Mouse (Mus musculus) stomach, embryonic 16.5 days (tissue): ENCODE data around the gene Prpf3. TPM values are rescaled to one million over a fixed set of nuclear protein-coding genes. Genes with fewer than 3 reads are reported as not detected.
"Not testable (repeated sequence)": the region's sequence is repeated elsewhere in the genome, so short reads cannot be mapped to it uniquely, and the experiment has no call there.

ENCODE experiments used
- ATAC-seq: fragments of 200-750 bp; cut with Nextera tagmentation; 2 replicates; pipeline ENCODE4 v1.8.0; 2017; ENCODE audit warnings: moderate number of reproducible peaks, moderate TSS enrichment; ENCODE audit not compliant: insufficient read depth, low FRiP score
- H3K27ac ChIP-seq: fragments of 300-500 bp; sonication (generic); 2 replicates; pipeline ENCODE4 v1.5.1; 2014; ENCODE audit warnings: low read length
- H3K27me3 ChIP-seq: fragments of 300-500 bp; sonication (generic); 2 replicates; pipeline ENCODE4 v1.6.1; 2014; ENCODE audit warnings: low read length, control low read depth, mixed read lengths; ENCODE audit not compliant: control insufficient read depth, insufficient read depth
- H3K36me3 ChIP-seq: fragments of 300-500 bp; sonication (generic); 2 replicates; pipeline ENCODE4 v1.6.1; 2014; ENCODE audit warnings: low read length; ENCODE audit not compliant: control insufficient read depth, insufficient read depth
- H3K4me1 ChIP-seq: fragments of 300-500 bp; sonication (generic); 2 replicates; pipeline ENCODE4 v1.6.1; 2014; ENCODE audit warnings: low read length, control low read depth, mixed read lengths; ENCODE audit not compliant: control insufficient read depth, insufficient read depth
- H3K4me2 ChIP-seq: fragments of 300-500 bp; sonication (generic); 2 replicates; pipeline ENCODE4 v1.6.1; 2014; ENCODE audit warnings: low read depth, low read length, mixed read lengths
- H3K4me3 ChIP-seq: fragments of 300-500 bp; sonication (generic); replicated peaks from 2 replicates; pipeline ENCODE4 v1.5.1; 2014; ENCODE audit warnings: mild to moderate bottlenecking, low read length
- H3K9ac ChIP-seq: fragments of 300-500 bp; sonication (generic); 2 replicates; pipeline ENCODE4 v1.6.1; 2014; ENCODE audit warnings: low read length
- H3K9me3 ChIP-seq: fragments of 300-500 bp; sonication (generic); replicated peaks from 2 replicates; pipeline ENCODE4 v1.6.1; 2016; ENCODE audit warnings: low read length, control low read depth; ENCODE audit not compliant: control insufficient read depth
- WGBS: fragments of 180-500 bp; shearing (Covaris S2); extraction: QIAGEN DNeasy Blood & Tissue Kit; methylation state at CpG from one replicate; pipeline ENCODE4 v1.1.7; 2014; 5-methylcytosine and 5-hydroxymethylcytosine counted together
- polyA plus RNA-seq: library from polyadenylated mRNA; unstranded; fragments of >200 nt; fragmentation: Nextera tagmentation; extraction: Ambion mirVana; gene quantifications from 2 replicates; pipeline ENCODE4 v1.2.1, GENCODE M21; 2015

The Prpf3 gene
- polyA plus RNA-seq, 1 experiment from 2014 or later = 41.1 TPM

- no peaks in the 10 kb centered on the region for H3K27me3 ChIP-seq
- H3K27ac ChIP-seq = peak overlapping the region; percentile 100
- under 1% methylated on average over 21 of the region's 21 CpGs for WGBS
- no peak for ATAC-seq
- H3K36me3 ChIP-seq = no peaks in the 10 kb centered on the region
- H3K4me1 ChIP-seq = peaks cover 6% of the 10 kb centered on the region; the same call in 1 of the 2 replicates
- peak overlapping the region; percentile 95 for H3K9ac ChIP-seq
- peak overlapping the region; percentile 65 for H3K4me2 ChIP-seq
- H3K9me3 ChIP-seq = no peaks in the 10 kb centered on the region
- peak overlapping the region; percentile 72 for H3K4me3 ChIP-seq
Measured at GRCm38 (mm10) chr3:95818026-95818511, 37.6 kb downstream of the Prpf3 start.

- Histone ChIP-seq H3K4me2 (peak overlapping the region; percentile 5; the same call in 1 of the 2 replicates), H3K9me3 (no peaks in the 10 kb centered on the region)
Measured at GRCm38 (mm10) chr3:95816681-95817080, 39.0 kb downstream of the Prpf3 start.

DNA sequence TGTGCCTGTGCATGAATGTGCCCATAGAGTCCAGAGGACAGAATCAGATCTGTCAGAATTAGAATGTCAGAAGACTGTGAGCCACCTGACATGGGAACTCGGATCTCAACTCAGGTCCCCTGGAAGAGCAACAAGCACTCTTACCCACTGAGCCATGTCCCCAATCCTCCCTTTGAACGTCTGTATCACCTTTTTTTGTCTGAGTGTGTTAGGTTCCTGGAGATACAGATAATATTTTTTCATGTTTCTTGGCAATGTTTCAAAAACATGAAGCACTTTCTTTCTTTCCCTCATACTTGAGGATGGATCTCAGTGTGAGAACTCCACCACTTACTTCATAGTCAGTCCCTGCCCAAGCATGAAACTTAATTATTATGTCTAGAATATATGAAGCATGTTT, 47.3 kb downstream of the Prpf3 start:
- 67% methylated on average over 2 of the region's 2 CpGs for WGBS
- no peaks in the 10 kb centered on the region for H3K27me3 ChIP-seq
- H3K9me3 ChIP-seq = no peaks in the 10 kb centered on the region
- H3K4me1 ChIP-seq = no peaks in the 10 kb centered on the region
- H3K4me3 ChIP-seq = no peak overlapping the region
- H3K36me3 ChIP-seq = peaks cover 9% of the 10 kb centered on the region; the same call in 1 of the 2 replicates
- no peak overlapping the region for H3K4me2 ChIP-seq
- no peak overlapping the region for H3K9ac ChIP-seq
- H3K27ac ChIP-seq = no peak overlapping the region
- ATAC-seq = no peak

More at GRCm38 (mm10) chr3:95816681-95817080, 39.0 kb downstream of the Prpf3 start:
- WGBS = 76% methylated on average over 3 of the region's 3 CpGs
- Histone ChIP-seq H3K27me3 (no peaks in the 10 kb centered on the region), H3K9ac (no peak overlapping the region), H3K4me3 (no peak overlapping the region), H3K27ac (no peak overlapping the region), H3K36me3 (no peaks in the 10 kb centered on the region), H3K4me1 (peaks cover 6% of the 10 kb centered on the region; the same call in 1 of the 2 replicates)
- ATAC-seq = no peak

DNA sequence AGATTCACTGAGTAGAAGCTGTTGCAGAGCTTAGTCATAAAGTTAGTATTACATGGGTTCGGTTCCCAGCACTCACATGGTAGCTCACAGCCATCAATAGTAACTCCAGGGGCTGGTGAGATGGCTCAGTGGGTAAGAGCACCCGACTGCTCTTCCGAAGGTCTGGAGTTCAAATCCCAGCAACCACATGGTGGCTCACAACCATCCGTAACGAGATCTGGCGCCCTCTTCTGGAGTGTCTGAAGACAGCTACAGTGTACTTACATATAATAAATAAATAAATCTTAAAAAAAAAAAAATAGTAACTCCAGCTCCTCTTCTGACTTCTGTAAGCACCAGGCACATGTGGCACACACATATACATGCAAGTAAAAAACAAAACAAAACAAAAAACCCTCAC, 48.1 kb downstream of the Prpf3 start:
- H3K4me2 ChIP-seq, H3K27ac ChIP-seq, H3K4me1 ChIP-seq, H3K27me3 ChIP-seq, H3K36me3 ChIP-seq, H3K9me3 ChIP-seq, H3K4me3 ChIP-seq, H3K9ac ChIP-seq, ATAC-seq: not testable (repeated sequence)
- 97% methylated on average over 3 of the region's 6 CpGs for WGBS

DNA sequence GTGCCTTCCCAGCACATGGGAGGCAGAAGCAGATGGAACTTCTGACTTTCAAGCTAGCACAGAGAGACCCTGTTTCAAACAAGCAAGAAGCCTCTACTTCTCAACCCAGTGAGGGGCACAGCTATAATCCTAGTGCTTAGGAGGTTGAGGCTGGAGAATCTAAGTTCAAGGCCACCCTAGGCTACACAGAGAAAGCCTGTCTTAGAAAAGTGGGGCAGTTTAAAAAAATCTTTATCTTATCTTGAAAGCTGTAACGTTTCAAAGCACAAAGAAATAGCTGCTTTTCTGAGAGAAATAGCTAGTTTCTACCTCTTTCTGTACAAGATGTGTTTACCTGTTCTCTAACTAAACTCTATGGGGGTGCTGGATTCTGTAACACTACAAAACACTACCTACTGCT, 49.0 kb downstream of the Prpf3 start:
- Histone ChIP-seq H3K36me3 (peaks cover 9% of the 10 kb centered on the region; the same call in 1 of the 2 replicates), H3K4me1 (no peaks in the 10 kb centered on the region), H3K9me3 (no peaks in the 10 kb centered on the region), H3K4me2 (no peak overlapping the region), H3K27me3 (no peaks in the 10 kb centered on the region), H3K9ac (no peak overlapping the region), H3K4me3 (no peak overlapping the region), H3K27ac (no peak overlapping the region)
- 62% methylated on average over 1 of the region's 1 CpGs for WGBS
- ATAC-seq = no peak

DNA sequence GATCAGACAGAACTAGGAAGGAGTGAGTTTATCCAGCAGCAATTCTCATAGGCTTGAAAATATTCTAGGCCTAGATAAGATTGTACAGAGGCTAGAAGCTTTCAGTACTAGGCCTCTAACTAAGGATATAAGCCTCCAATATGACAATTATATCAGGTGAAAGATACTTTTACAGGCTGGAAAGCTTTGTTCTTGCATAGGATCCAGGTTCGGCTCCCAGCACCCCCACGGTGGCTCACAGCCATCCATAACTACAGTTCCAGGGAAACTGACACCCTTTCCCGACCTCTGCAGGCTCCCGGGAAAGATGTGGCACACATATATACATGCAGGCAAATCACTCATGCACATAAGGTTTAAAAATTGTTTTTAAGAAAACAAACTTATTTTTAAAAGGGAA, 51.8 kb downstream of the Prpf3 start:
- Histone ChIP-seq H3K36me3 (peaks cover 9% of the 10 kb centered on the region; the same call in 1 of the 2 replicates), H3K4me1 (no peaks in the 10 kb centered on the region), H3K9me3 (no peaks in the 10 kb centered on the region), H3K4me2 (no peak overlapping the region), H3K27me3 (no peaks in the 10 kb centered on the region), H3K9ac (no peak overlapping the region), H3K27ac (no peak overlapping the region), H3K4me3 (no peak overlapping the region)
- WGBS = 98% methylated on average over 4 of the region's 4 CpGs
- ATAC-seq = no peak

DNA sequence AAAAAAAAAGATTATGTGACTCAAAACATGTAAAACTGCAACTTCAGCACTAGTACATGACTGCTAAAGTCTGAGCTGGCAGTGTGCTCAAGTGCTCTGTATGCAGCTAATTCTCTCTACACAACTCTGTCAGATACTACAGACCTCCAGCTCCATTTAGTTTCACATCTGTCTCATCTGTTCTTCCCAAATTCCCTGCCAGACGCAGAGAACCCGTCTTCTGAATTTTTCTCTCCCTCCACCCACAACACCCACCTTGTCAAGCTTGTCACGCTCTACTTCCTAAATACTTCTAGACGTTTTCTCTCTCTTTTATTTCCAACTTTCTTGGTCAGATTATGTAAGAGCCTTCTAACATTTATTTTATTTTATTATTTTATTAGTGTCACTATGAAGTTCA, 56.9 kb downstream of the Prpf3 start:
- H3K27me3 ChIP-seq = no peaks in the 10 kb centered on the region
- WGBS = 75% methylated on average over 4 of the region's 4 CpGs
- H3K27ac ChIP-seq = no peak overlapping the region
- no peak overlapping the region for H3K4me2 ChIP-seq
- no peaks in the 10 kb centered on the region for H3K9me3 ChIP-seq
- no peaks in the 10 kb centered on the region; the same call in 1 of the 2 replicates for H3K36me3 ChIP-seq
- H3K9ac ChIP-seq = no peak overlapping the region
- no peak for ATAC-seq
- H3K4me1 ChIP-seq = no peaks in the 10 kb centered on the region
- H3K4me3 ChIP-seq = no peak overlapping the region

GRCm38 (mm10) chr3:95794299-95794698, 61.4 kb downstream of the Prpf3 start:
- no peak for ATAC-seq
- Histone ChIP-seq H3K4me3 (no peak overlapping the region), H3K4me2 (no peak overlapping the region), H3K9ac (no peak overlapping the region), H3K4me1 (no peaks in the 10 kb centered on the region), H3K27ac (no peak overlapping the region), H3K9me3 (no peaks in the 10 kb centered on the region), H3K36me3 (no peaks in the 10 kb centered on the region; the same call in 1 of the 2 replicates), H3K27me3 (no peaks in the 10 kb centered on the region)
- WGBS = 65% methylated on average over 1 of the region's 1 CpGs

DNA sequence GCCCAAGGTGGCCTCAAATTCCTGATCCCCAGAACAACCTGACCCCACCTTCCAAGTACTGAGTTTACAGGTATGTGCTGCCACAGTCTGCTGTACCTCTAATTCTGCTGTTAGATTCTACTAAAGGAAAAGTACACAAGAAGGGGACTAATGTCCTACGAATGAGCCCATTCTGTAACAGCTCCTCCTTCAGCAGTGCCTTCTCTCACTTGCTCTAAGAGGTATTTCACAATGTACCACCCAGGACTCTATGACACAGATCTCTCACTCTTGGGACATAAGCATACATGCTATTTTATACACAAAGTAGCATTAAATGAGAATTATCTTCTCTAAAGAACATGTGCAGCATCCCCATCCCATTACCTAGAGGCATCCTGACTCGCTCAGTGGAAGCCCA, 62.0 kb downstream of the Prpf3 start:
- ATAC-seq = no peak
- no peak overlapping the region for H3K27ac ChIP-seq
- H3K36me3 ChIP-seq = no peaks in the 10 kb centered on the region; the same call in 1 of the 2 replicates
- H3K27me3 ChIP-seq = no peaks in the 10 kb centered on the region
- H3K9ac ChIP-seq = no peak overlapping the region
- no peak overlapping the region for H3K4me2 ChIP-seq
- H3K4me3 ChIP-seq = no peak overlapping the region
- no peaks in the 10 kb centered on the region for H3K4me1 ChIP-seq
- 72% methylated on average over 2 of the region's 2 CpGs for WGBS
- H3K9me3 ChIP-seq = no peaks in the 10 kb centered on the region
